Mouse (Mus musculus) neural tube, embryonic 12.5 days (tissue): ENCODE results near the gene Clec16a. TPM values are rescaled to one million over a fixed set of nuclear protein-coding genes. Genes with fewer than 3 reads are reported as not detected.

ENCODE experiments used
- ATAC-seq: fragments of 200-750 bp; cut with Nextera tagmentation; 2 replicates; pipeline ENCODE4 v1.8.0; 2017; ENCODE audit warnings: low read depth, mild to moderate bottlenecking, moderate TSS enrichment, moderate library complexity; ENCODE audit not compliant: low FRiP score
- H3K27ac ChIP-seq: fragments of 300-500 bp; sonication (generic); 2 replicates; pipeline ENCODE4 v1.5.1; 2016
- H3K27me3 ChIP-seq: fragments of 300-500 bp; sonication (generic); replicated peaks from 2 replicates; pipeline ENCODE4 v1.6.1; 2016; ENCODE audit warnings: mild to moderate bottlenecking
- H3K36me3 ChIP-seq: fragments of 300-500 bp; sonication (generic); 2 replicates; pipeline ENCODE4 v1.6.1; 2016; ENCODE audit warnings: mild to moderate bottlenecking
- H3K4me1 ChIP-seq: fragments of 300-500 bp; sonication (generic); 2 replicates; pipeline ENCODE4 v1.6.1; 2016
- H3K4me2 ChIP-seq: fragments of 300-500 bp; sonication (generic); replicated peaks from 2 replicates; pipeline ENCODE4 v1.6.1; 2016; ENCODE audit warnings: mild to moderate bottlenecking
- H3K4me3 ChIP-seq: fragments of 300-500 bp; sonication (generic); 2 replicates; pipeline ENCODE4 v1.5.1; 2016
- H3K9ac ChIP-seq: fragments of 300-500 bp; sonication (generic); 2 replicates; pipeline ENCODE4 v1.6.1; 2016; ENCODE audit warnings: mild to moderate bottlenecking
- H3K9me3 ChIP-seq: fragments of 300-500 bp; sonication (generic); 2 replicates; pipeline ENCODE4 v1.6.1; 2016; ENCODE audit warnings: mild to moderate bottlenecking
- WGBS: fragments of 180-500 bp; shearing (Covaris S2); methylation state at CpG from one replicate; pipeline ENCODE4 v1.1.7; 2016; 5-methylcytosine and 5-hydroxymethylcytosine counted together
- polyA plus RNA-seq: library from polyadenylated mRNA; unstranded; fragments of >200 nt; fragmentation: Nextera tagmentation; extraction: Ambion mirVana; gene quantifications from 2 replicates; pipeline ENCODE4 v1.2.1, GENCODE M21; 2016

Gene Clec16a
- polyA plus RNA-seq, 1 experiment from 2014 or later = 57.2 TPM

DNA sequence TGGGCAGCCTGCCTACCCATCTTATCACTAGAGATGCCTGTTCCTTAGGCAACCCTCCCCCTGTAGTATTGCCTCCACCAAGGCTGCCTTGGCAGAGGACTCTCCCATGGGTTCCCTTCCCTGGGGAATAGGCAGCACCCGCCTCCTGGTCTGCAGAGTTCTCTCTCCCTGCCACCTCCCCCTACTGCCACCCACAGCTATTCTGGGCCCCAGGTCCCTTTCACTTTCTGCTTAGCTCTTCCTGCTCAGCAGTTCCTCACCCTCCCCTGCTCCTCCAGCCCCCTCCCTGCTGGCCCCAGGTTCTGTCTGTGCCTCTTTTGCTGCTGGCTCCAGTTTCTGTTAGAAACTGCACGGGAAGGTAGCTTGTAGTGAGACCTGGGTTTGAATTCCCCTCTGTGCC is 224.5 kb downstream of the Clec16a start:
- Histone ChIP-seq H3K4me2 (no peak overlapping the region), H3K27ac (no peak overlapping the region), H3K9ac (no peak overlapping the region), H3K27me3 (no peaks in the 10 kb centered on the region; the same call in 1 of the 2 replicates), H3K36me3 (no peaks in the 10 kb centered on the region), H3K4me3 (no peak overlapping the region), H3K4me1 (no peaks in the 10 kb centered on the region), H3K9me3 (no peaks in the 10 kb centered on the region)
- WGBS = 51% methylated on average over 2 of the region's 2 CpGs
- ATAC-seq = no peak

DNA sequence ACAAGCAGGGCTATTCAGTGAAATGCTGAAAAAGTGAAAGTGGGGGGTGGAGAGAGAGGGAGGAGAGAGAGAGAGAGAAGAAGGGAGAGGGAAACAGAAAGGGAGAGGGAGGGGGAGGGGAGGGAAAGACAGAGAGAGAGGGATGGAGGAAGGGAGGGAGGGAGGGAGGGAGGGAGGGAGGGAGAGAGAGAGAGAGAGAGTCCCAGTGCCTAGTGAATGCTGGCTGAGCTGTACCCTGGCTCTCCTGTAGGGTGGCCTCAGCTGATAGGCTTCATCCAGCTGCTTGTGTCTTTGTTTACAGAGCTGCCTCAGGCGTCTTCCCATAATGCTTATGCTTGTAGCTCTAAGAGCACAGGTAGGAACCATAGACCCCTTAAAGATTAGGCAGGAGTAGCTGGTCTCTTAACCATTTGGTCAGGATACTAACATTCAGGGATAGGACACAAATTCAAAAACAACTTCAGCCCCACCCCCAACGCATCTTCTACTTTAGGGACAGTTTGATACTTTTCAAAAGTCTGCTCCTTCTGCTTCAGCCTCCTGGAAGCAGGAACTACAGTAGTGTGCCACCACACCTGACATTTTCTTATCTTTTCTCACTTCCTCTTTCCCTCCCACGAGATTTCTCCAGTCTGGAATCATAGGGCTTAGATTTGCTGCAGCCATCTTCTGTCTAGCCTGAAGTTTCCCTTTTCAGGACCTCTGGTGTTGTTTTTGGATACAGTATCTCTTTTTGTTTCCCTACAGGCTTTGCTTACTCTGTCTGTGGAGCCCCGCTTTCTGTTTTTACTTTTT is 225.6 kb downstream of the Clec16a start:
- no peak overlapping the region for H3K9ac ChIP-seq
- no peaks in the 10 kb centered on the region; the same call in 1 of the 2 replicates for H3K27me3 ChIP-seq
- H3K9me3 ChIP-seq = no peaks in the 10 kb centered on the region
- no peaks in the 10 kb centered on the region for H3K36me3 ChIP-seq
- H3K4me1 ChIP-seq = no peaks in the 10 kb centered on the region
- ATAC-seq = no peak
- no peak overlapping the region for H3K4me3 ChIP-seq
- 55% methylated on average over 4 of the region's 4 CpGs for WGBS
- H3K4me2 ChIP-seq = no peak overlapping the region
- no peak overlapping the region for H3K27ac ChIP-seq

DNA sequence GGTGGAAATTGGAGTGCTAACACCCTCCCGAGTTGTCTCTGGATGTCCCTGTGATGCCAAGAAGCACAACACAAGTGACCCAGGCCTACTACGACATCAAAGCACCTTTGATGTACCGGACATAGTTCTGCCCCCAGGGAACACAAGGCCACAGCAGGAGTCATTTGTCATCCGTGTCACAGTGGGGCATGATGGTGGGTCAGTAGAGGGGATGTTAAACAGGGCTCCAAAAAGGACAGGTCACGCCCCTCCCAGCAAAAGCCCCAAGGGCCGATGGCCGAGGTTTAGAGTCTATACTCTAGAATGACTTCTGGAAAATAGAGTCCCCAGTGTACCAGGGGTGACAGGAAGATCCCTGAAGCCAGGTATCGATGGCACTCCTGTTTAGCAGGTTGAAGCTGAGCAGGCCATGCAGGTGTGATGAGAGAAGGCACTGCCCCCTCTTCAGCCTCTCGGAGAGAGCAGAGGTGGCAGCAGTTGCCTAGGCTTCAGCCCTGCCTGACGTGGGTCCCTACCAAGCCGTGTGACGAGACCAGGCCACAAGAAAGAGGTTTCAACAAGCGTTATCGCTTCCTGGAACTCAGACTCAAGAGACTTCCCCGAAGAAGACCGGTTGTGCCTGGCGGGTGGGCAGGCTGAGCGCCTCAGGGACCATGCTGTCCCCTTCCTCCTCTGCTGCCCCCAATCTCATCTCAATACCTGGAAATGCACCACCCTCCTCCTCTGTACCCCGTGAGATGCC is 226.8 kb downstream of the Clec16a start:
- no peak overlapping the region for H3K9ac ChIP-seq
- 39% methylated on average over 19 of the region's 19 CpGs for WGBS
- ATAC-seq = no peak
- H3K4me2 ChIP-seq = no peak overlapping the region
- H3K27ac ChIP-seq = no peak overlapping the region
- H3K4me3 ChIP-seq = no peak overlapping the region
- H3K4me1 ChIP-seq = no peaks in the 10 kb centered on the region
- no peaks in the 10 kb centered on the region for H3K36me3 ChIP-seq
- H3K27me3 ChIP-seq = no peaks in the 10 kb centered on the region; the same call in 1 of the 2 replicates
- no peaks in the 10 kb centered on the region for H3K9me3 ChIP-seq

DNA sequence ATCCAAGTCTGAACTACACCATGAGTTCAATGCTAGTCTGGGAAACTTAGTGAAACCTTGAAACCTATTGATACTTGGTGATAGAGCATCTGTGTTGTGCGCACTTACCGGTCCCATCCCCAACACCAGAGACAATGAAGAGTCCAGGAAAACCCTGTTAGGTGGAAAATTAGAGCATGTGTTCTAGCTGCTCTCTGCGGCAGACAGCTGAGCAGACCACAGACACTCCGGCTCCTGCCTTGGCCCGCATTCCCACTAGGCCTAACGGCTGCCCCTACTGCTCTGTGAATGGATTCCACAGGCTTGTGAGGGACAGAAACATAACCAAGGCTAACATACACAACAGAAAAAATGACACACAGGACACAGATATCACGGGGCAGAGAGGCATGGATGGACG is 228.4 kb downstream of the Clec16a start:
- Histone ChIP-seq H3K9me3 (no peaks in the 10 kb centered on the region), H3K27ac (no peak overlapping the region), H3K4me3 (no peak overlapping the region), H3K4me2 (no peak overlapping the region), H3K4me1 (no peaks in the 10 kb centered on the region), H3K27me3 (no peaks in the 10 kb centered on the region; the same call in 1 of the 2 replicates), H3K36me3 (no peaks in the 10 kb centered on the region), H3K9ac (no peak overlapping the region)
- WGBS = 90% methylated on average over 8 of the region's 8 CpGs
- no peak for ATAC-seq

DNA sequence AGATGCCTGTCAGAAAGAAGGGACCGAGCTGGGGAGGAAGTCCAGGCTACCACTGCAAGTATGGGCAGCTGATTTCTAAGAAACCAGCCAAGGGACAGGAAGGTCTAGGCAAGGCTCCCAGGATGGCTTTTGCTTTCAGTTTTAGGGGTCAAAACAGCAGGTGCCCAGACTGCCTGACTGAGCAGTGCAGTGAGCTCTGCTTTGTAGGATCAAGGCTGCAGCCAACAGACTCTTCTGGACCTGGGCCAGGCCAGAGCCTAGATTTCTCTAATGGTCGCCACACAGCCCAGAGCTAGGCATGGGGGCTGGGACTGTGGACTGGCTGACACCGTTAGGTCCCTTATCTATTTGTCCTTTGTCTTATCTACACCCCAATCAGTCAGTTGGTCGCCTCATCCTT is 229.6 kb downstream of the Clec16a start:
- H3K27me3 ChIP-seq = no peaks in the 10 kb centered on the region
- 77% methylated on average over 4 of the region's 4 CpGs for WGBS
- no peaks in the 10 kb centered on the region for H3K9me3 ChIP-seq
- H3K4me1 ChIP-seq = no peaks in the 10 kb centered on the region
- H3K4me3 ChIP-seq = no peak overlapping the region
- H3K27ac ChIP-seq = no peak overlapping the region
- H3K4me2 ChIP-seq = no peak overlapping the region
- no peak for ATAC-seq
- no peak overlapping the region for H3K9ac ChIP-seq
- H3K36me3 ChIP-seq = no peaks in the 10 kb centered on the region

DNA sequence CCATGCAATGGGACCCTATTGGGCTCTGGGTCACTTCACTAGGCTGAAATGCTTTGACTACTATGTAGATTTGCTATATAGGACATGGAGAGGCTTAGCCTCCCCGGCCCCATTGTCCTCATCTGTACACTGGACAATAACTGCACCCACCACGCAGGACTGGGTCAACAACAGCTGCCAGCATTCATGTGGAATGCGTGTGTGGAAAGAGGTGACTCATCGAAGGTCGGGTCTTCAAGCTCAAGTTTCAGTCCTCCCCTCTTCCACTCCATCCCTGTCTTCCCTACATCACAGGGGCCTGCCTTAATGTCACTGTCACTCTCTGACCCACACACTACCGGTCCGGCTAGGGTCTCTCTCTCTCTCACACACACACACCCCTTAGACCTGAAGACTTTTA is 231.2 kb downstream of the Clec16a start:
- Histone ChIP-seq H3K27ac (no peak overlapping the region), H3K9me3 (no peaks in the 10 kb centered on the region), H3K4me2 (no peak overlapping the region), H3K27me3 (no peaks in the 10 kb centered on the region), H3K36me3 (no peaks in the 10 kb centered on the region), H3K4me1 (no peaks in the 10 kb centered on the region), H3K4me3 (no peak overlapping the region), H3K9ac (no peak overlapping the region)
- WGBS = 68% methylated on average over 7 of the region's 7 CpGs
- no peak for ATAC-seq

DNA sequence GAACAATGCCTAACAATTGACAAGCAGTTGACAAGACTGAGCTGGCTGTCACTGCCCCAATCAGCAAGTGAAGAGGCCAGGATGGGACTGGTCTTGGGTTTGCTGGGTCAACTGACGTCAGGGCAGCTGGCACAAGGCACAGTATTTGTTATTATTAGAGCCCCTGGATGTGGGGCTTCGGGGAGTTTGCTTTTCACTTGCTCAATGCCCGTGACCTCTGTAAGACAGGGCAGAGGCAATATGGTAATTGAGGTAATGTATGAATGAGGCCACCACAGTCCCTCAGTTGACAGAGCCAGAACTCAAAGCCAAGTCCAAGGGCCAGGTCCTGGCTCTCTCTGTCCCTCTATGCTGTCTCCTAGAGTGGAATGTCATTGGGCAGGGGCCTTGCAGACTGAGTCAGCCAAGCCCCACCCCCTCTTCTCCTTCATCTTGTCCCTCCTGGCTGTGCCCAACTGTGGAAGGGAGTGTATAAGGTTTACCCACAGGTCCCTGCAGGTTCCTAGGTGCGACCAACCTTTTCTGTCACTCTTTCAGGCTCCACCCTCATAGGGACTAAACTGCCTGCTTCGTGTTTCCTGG is 232.5 kb downstream of the Clec16a start:
- no peak overlapping the region for H3K4me3 ChIP-seq
- H3K27ac ChIP-seq = no peak overlapping the region
- no peak overlapping the region for H3K9ac ChIP-seq
- ATAC-seq = no peak
- WGBS = 75% methylated on average over 5 of the region's 5 CpGs
- no peaks in the 10 kb centered on the region for H3K9me3 ChIP-seq
- H3K4me2 ChIP-seq = no peak overlapping the region
- H3K27me3 ChIP-seq = peaks cover 4% of the 10 kb centered on the region; the same call in 1 of the 2 replicates
- H3K36me3 ChIP-seq = no peaks in the 10 kb centered on the region
- H3K4me1 ChIP-seq = peaks cover 5% of the 10 kb centered on the region; the same call in 1 of the 2 replicates

DNA sequence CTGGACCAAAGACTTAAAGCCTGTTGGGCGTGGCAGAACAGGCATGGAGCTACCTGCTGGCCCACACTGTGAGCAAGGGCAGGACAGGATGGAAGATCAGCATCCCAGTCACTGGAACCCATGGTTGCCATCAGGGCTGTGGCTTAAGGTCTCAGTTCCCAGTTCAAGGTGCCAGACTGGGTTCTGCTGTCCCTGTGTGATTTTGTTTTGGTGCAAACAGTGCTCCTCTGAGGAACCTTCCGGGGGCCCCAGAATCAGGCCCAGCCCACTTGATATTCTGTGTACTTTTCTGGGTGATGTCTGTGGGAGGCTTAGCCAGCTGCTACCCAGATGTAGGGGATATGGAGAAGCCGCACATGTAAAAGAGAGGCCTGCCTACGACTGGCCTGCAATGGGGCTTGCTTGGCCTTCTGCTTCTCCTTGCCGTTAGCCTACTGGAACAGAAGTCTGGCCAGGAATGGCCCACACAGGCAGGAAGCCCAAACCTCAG is 235.5 kb downstream of the Clec16a start:
- Histone ChIP-seq H3K4me3 (no peak overlapping the region), H3K27ac (no peak overlapping the region), H3K9ac (no peak overlapping the region), H3K36me3 (no peaks in the 10 kb centered on the region), H3K9me3 (no peaks in the 10 kb centered on the region), H3K27me3 (peaks cover 26% of the 10 kb centered on the region; the same call in 1 of the 2 replicates), H3K4me1 (peaks cover 18% of the 10 kb centered on the region), H3K4me2 (no peak overlapping the region)
- WGBS = 72% methylated on average over 5 of the region's 5 CpGs
- no peak for ATAC-seq

DNA sequence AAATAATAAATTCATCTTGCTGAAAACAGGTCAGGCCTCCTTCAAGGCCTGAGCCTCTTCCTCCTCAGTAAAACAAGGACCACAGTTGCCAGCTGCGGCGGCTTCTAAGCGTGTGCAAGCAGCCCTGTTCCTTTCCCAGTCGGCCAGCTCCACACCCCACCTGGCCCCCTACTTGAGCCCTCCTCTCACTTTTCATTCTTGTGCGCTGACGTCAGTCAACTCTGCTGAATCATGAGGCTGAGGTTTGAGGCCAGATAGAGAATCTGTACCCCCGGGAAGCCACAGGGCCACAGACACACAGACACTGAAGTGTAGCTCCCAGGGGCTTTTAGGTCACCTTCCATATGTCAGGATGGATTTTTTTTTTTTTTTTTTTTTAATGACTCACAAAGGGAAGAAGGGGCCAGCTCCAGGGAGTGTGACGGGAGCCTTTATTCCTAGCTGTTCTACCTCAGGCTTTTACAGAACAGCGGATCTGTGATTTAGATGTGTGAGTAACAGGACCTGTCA is 236.8 kb downstream of the Clec16a start:
- H3K4me1 ChIP-seq = peaks cover 26% of the 10 kb centered on the region
- peaks cover 26% of the 10 kb centered on the region; the same call in 1 of the 2 replicates for H3K27me3 ChIP-seq
- H3K9me3 ChIP-seq = no peaks in the 10 kb centered on the region
- 50% methylated on average over 9 of the region's 9 CpGs for WGBS
- no peak overlapping the region for H3K4me3 ChIP-seq
- H3K9ac ChIP-seq = no peak overlapping the region
- H3K27ac ChIP-seq = no peak overlapping the region
- no peaks in the 10 kb centered on the region for H3K36me3 ChIP-seq
- ATAC-seq = no peak
- no peak overlapping the region for H3K4me2 ChIP-seq

DNA sequence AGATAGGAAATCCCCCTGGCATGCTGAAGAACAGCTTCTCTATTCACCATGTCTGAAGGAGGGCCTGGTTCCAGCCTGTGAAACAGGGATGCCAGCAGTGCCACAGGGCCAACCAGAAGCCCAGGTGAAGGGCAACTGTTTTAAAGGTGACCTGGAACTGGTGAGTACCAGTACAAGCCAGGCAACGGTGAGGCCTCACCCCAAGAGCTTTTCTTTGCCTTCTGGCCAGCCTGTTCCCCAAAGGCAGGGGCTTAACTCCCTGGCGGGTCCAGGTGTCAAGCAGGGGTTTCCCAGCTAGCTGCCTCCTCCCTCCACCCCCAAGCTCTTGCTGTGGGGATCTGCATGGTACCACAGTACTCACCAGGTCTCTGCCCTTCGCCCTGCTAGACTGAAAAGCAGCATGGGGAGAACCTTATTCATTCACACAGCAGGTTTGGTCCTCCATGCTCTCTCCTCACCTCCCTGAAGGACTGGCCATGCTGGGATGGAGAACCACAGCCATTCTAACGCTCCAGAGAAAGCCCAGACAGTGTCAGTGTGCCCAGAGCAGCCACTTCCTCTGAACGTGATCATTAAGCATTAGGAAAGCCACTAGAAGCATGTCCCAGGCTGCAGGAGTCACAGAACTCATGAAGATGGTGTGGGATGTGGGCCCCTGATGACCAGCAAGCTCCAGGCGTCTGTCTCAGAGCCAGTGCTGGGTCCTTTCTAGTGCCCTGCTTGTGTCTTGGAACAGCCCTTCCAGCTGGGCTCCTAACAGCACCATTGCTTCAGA is 237.4 kb downstream of the Clec16a start:
- 48% methylated on average over 6 of the region's 6 CpGs for WGBS
- Histone ChIP-seq H3K4me2 (peak overlapping the region; percentile 15; the same call in 1 of the 2 replicates), H3K27ac (no peak overlapping the region), H3K27me3 (peaks cover 26% of the 10 kb centered on the region; the same call in 1 of the 2 replicates), H3K4me1 (peaks cover 26% of the 10 kb centered on the region), H3K9me3 (no peaks in the 10 kb centered on the region), H3K36me3 (no peaks in the 10 kb centered on the region), H3K9ac (no peak overlapping the region), H3K4me3 (no peak overlapping the region)
- no peak for ATAC-seq

DNA sequence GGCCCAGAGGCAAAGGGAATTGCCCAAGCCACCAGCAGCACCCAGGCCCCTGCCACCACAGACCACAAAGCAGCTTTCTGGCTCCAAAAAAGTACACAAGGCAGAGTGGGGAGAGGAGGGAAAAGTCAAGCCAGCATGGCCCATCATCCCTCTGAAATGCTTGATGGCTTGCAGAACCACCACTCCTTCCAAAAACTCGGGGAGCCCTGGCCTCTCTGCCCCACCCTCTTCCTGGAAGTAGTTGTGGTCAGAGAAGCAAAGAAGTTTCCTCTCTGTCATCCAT is 238.0 kb downstream of the Clec16a start:
- Histone ChIP-seq H3K4me2 (peak overlapping the region; percentile 99; the same call in 1 of the 2 replicates), H3K9ac (no peak overlapping the region)

More for the DNA sequence above, 238.0 kb downstream of the Clec16a start:
- H3K4me1 ChIP-seq = peaks cover 26% of the 10 kb centered on the region
- WGBS = 60% methylated on average over 1 of the region's 1 CpGs
- H3K27ac ChIP-seq = no peak overlapping the region
- no peak overlapping the region for H3K4me3 ChIP-seq
- no peaks in the 10 kb centered on the region for H3K36me3 ChIP-seq
- no peaks in the 10 kb centered on the region for H3K9me3 ChIP-seq
- ATAC-seq = no peak
- peaks cover 26% of the 10 kb centered on the region; the same call in 1 of the 2 replicates for H3K27me3 ChIP-seq
